Mouse (Mus musculus): ENCODE measurements around the gene Zc2hc1c.
A peak's percentile ranks its signal among the peaks of the same experiment; 100 is the strongest.
"Not testable (repeated sequence)": the region's sequence is repeated elsewhere in the genome, so short reads cannot be mapped to it uniquely, and the experiment has no call there.

Zc2hc1c gene

GRCm38 (mm10) chr12:85288486-85289156, at the start of gene Zc2hc1c:
Gene Zc2hc1c, plus strand, starts transcription at chr12:85288591.
- DNase-seq (ENCODE audit: low spot score in 2 of 2) = peak; percentile 50 to 85

DNA sequence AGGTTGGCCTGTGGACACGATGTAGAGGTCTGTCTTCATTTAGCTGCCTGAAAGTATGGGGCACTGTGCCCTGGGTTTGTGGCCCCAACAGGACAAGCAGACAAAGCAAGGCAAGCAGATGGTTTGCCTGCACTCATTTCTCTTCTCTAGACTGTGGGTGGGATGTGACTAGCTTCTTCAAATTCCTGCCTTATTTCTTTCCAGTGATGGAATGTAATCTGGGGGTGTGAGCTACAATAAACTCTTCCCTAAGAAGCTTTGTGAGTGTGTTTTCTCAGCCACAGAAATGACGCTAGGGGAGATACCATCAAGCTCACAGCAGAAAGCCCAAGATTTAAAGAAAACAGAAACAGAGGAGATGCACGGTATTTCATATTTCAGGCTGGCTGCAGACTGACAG, 36.3 kb upstream of the Zc2hc1c start:
- DNase-seq (ENCODE audit: low spot score in 2 of 2) = no peak

GRCm38 (mm10) chr12:85256074-85256751, 32.2 kb upstream of the Zc2hc1c start:
- no peak for DNase-seq (ENCODE audit: low spot score in 2 of 2)

- no peak for DNase-seq (ENCODE audit: low spot score in 2 of 2)
Measured at GRCm38 (mm10) chr12:85257008-85257639, 31.3 kb upstream of the Zc2hc1c start.

- DNase-seq (ENCODE audit: low spot score in 2 of 2) = no peak
Measured at GRCm38 (mm10) chr12:85262489-85262888, 25.9 kb upstream of the Zc2hc1c start.

- no peak for DNase-seq (ENCODE audit: low spot score in 2 of 2)
Measured at GRCm38 (mm10) chr12:85263190-85263589, 25.2 kb upstream of the Zc2hc1c start.

DNA sequence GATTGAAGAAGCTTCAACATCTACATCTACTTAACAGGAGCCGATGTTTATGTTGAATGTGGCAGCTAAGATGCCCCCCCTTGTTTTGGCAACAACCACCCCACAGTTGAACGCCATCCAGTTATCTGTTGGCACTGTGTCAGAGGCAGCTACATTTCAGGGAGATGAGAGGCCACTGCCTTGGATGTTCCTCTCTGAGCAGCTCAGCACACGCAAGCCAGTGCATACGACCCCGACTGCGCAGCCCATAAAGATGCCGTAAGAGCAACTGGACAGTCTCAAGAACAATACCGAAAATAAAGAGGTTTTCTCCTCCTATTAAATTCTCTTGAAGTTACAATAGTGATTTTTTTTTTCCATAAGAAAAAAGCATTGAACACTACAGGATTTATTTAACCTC, 23.9 kb upstream of the Zc2hc1c start:
- DNase-seq (ENCODE audit: low spot score in 2 of 2) = no peak

GRCm38 (mm10) chr12:85264940-85265339, 23.5 kb upstream of the Zc2hc1c start:
- DNase-seq (ENCODE audit: low spot score in 2 of 2) = no peak

DNA sequence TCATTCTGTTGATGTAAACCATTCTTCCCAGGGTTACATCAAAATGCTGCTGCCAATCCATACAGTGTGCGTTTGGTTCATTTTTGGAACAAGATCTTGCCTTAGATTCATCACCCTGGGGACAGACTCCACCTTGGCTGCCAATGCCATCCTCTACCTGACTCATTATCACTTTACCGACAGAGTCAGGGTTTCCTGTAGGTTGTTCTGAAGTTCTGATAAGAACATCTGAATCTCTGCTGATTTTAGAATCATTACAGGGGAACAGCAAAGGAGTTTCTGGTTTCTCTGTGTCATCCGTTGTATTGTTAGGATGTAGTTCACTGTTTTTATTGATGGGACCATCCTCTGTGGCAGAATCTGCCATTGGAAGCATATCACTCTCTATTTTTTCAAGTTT, 22.1 kb upstream of the Zc2hc1c start:
- no peak for DNase-seq (ENCODE audit: low spot score in 2 of 2)

DNA sequence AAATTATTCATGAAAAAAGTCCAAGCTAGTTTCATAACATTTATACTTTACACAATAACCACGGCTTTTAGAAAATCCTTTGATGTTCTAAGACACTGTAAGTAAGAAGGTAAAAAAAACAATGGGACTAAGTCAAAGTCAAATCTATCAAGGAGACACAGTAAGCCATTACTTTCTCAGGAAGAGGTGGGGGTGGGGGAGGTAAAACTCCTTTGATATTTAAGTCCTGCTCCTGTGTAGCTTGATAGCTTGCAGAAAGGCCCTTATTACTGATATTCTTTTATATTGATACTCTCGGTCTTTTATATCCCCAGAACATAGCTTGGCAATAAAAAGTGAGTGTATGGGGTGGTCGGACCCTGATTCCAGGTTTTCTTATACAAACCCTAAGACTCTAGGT, 18.6 kb upstream of the Zc2hc1c start:
- DNase-seq (ENCODE audit: low spot score in 2 of 2) = no peak

DNA sequence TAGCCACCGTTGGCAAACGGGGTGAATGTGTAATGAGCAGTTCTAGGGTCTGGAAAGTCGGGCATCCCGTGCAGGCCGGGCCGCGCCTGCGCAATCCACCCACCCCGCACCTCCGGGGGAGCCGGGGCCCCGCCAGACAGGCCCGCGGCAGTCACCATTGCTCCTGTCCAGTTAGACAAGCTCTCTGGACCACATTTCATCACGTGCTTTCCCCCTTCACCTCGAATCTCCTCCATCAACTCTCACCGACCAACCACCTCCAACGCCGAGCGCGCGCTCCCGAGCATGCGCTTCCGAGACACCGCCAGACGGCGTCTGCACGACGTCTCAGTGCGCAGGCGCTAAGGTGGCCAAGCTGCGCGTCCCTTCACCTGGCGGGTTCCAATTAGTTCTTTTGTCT, 18.1 kb upstream of the Zc2hc1c start, which contains the start of gene Mlh3:
Gene Mlh3, minus strand, starts transcription at position 281 of the 400 bp plus-strand sequence.
- peak; percentile 69 to 88 for DNase-seq (ENCODE audit: low spot score in 2 of 2)

DNA sequence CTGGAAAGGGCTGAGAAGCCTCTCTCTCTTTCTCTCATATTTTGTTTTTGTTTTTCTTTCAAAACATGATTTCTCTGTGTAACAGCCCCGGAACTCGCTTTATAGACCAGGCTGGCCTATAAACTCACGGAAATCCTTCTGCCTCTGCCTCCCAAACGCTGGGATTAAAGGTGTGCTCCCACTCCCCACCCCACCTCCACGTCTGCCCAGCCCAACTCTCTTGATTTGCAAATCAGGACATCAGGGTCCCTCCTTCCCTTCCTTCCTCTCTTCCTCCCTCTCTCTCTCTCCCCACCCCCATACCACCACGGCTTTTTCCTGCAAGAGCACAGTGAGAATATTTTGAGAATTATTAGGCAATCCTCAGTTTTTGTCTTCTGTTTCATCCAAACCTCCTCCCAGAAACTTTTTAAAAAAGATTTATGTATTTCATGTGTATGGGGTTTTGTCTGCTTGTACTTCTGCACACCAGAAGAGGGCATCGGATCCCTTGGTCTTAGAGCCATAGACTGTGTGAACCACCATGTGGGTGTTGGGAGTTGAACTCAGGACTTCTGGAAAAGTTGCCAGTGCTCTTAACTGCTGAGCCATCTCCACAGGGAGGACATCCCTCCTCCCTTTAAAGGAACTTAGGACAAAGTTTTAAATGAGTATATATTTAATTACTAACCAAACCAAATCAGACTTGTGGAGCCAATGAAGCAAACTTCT, 17.1 kb upstream of the Zc2hc1c start:
- no peak for DNase-seq (ENCODE audit: low spot score in 2 of 2)

DNA sequence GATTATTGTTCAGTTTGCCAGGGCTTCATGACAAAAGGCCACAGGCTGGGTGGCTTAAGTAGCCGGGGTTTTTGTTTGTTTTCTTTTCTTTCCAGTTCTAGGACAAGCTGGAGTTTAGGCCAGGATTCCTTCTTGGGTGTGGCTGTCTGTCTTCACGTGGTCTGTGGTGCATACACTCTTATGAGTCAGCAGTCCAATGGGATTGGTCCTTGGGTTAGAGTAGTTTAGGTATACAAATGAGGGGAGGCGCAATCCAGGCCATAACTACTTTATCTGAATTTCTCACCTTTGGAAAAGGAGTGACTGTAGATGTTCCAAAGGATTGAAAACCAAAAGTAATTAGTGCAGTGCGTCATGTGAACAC, 16.6 kb upstream of the Zc2hc1c start:
- DNase-seq (ENCODE audit: low spot score in 2 of 2) = no peak

GRCm38 (mm10) chr12:85273508-85273907, 14.9 kb upstream of the Zc2hc1c start:
- DNase-seq (ENCODE audit: low spot score in 2 of 2) = no peak

GRCm38 (mm10) chr12:85276273-85276672, 12.1 kb upstream of the Zc2hc1c start:
- DNase-seq (ENCODE audit: low spot score in 2 of 2) = no peak

- DNase-seq (ENCODE audit: low spot score in 2 of 2) = peak in 1 of 2 experiments; percentile 35
Measured at GRCm38 (mm10) chr12:85278919-85279318, 9.5 kb upstream of the Zc2hc1c start.

GRCm38 (mm10) chr12:85279396-85280080, 8.9 kb upstream of the Zc2hc1c start:
- DNase-seq (ENCODE audit: low spot score in 2 of 2) = no peak

DNA sequence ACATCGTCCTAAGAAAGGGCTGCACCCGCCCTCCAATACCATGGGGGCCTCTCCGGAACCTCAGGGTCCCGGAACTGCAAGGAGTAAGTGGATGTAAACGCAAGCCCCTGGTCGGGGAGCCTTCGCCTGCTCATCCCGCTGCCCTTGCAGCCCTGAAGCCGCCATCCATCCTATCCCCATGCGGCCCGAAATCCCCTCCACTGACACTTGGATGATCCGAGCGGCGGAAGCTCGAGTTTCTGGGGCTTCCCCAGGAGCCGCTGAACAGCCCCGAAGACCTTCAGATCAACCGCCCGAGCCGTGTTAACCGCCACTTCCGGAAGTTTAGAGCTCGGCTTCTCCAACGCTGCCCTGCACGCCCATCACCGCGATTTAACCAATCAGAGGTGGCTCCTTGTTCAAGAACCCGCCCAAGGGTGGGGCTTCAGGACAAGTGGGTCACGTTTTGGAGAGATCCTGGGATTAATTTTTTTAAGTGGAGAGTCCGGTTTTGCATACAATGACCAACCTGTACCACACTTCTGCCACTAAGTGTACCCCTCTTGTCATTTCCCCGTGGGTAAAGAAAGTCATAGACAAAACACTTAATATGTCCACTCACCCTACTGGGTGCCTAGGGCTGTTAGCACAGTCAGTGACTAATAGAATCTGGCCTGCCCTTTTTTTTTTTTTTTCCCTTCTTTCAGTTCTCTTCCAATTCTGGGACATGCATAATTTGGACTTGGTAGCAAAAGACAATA, 8.1 kb upstream of the Zc2hc1c start:
- peak; percentile 95 to 98 for DNase-seq (ENCODE audit: low spot score in 2 of 2)

GRCm38 (mm10) chr12:85280845-85281651, 7.3 kb upstream of the Zc2hc1c start:
- no peak for DNase-seq (ENCODE audit: low spot score in 2 of 2)

DNA sequence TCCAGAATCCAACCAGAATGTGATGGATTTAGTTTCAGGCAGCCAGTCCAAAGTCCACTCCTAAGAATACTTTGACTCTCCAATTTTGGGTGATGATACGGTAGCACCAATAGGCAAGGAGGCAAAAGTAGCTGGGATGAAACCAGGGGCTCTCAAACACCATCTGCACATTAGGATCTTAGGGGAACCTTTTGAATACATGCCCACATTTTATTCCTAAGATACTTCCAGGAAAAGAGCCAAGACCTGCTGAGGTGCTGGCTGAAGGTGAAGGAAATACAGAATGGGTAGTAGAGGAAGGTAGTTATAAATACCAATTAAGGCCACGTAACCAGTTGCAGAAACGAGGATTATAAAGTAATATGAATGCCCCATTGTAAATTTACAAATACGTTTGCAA, 6.6 kb upstream of the Zc2hc1c start:
- DNase-seq (ENCODE audit: low spot score in 2 of 2) = not testable (repeated sequence)
